Mouse (Mus musculus): ENCODE measurements around the gene Clip2. TPM values are rescaled to one million over a fixed set of nuclear protein-coding genes. Genes with fewer than 3 reads are reported as not detected.
A peak's percentile ranks its signal among the peaks of the same experiment; 100 is the strongest.

Gene Clip2
- polyA plus RNA-seq (2012; fragmentation: generic; extraction: Trizol): 14.2 TPM

- TF ChIP-seq REST (IDR thresholded peaks at IDR 0.05; ENCODE audit: insufficient read depth, insufficient read length): no peak
- TF ChIP-seq SRF (IDR thresholded peaks at IDR 0.05; ENCODE audit: control insufficient read depth, insufficient read length, low read depth): peak; percentile 31
- 0 out of 2 replicates have a peak, but pooled peaks have one; percentile 18 for TF ChIP-seq CEBPB (IDR thresholded peaks at IDR 0.05; ENCODE audit: insufficient read depth, poor library complexity, severe bottlenecking)
- TF ChIP-seq POLR2A (IDR thresholded peaks at IDR 0.05; ENCODE audit: insufficient read length, low read depth): peak; percentile 64
- Histone ChIP-seq H3K79me2 (ENCODE audit: control insufficient read depth, insufficient read depth) (peaks cover 34% of the 10 kb centered on the region), H3K27me3 (ENCODE audit: control insufficient read depth, insufficient read depth, insufficient read length) (no peaks in the 10 kb centered on the region), H3ac (ENCODE audit: control insufficient read depth, insufficient read length) (peak within 1 kb of the TSS; percentile 44), H3K4me2 (ENCODE audit: low read depth) (peak within 1 kb of the TSS; percentile 86), H3K36me3 (ENCODE audit: control insufficient read depth, insufficient read depth) (no peaks in the 10 kb centered on the region), H3K4me3 (peak within 1 kb of the TSS; percentile 56)
These were observed at the start of gene Clip2 for GRCm38 (mm10) chr5:134552110-134552972. TSS of gene Clip2 (minus strand) at chr5:134552434.

GRCm38 (mm10) chr5:134597711-134598110 lies 45.5 kb upstream of the Clip2 start:
- no peak overlapping the region for H3ac ChIP-seq (ENCODE audit: control insufficient read depth, insufficient read length)
- TF ChIP-seq POLR2AphosphoS2 (IDR thresholded peaks at IDR 0.05; ENCODE audit: insufficient read length, low read depth) (no peak), SRF (IDR thresholded peaks at IDR 0.05; ENCODE audit: control insufficient read depth, insufficient read length, low read depth) (no peak), MAX (IDR thresholded peaks at IDR 0.05; ENCODE audit: low read depth) (no peak), E2F4 (IDR thresholded peaks at IDR 0.05; ENCODE audit: insufficient read depth) (no peak), USF1 (IDR thresholded peaks at IDR 0.05; ENCODE audit: low read depth) (no peak), CEBPB (IDR thresholded peaks at IDR 0.05; ENCODE audit: insufficient read depth, poor library complexity, severe bottlenecking) (no peak), TCF12 (IDR thresholded peaks at IDR 0.05; ENCODE audit: insufficient read depth, poor library complexity, severe bottlenecking) (no peak), POLR2A (IDR thresholded peaks at IDR 0.05; ENCODE audit: insufficient read length, low read depth) (no peak), MYOD1 (IDR thresholded peaks at IDR 0.05; ENCODE audit: control insufficient read depth in 1 of 3, insufficient read length in 2 of 3, low read depth in 2 of 3) (no peak), REST (IDR thresholded peaks at IDR 0.05; ENCODE audit: insufficient read depth, insufficient read length) (no peak)
- no peak overlapping the region for H3K4me3 ChIP-seq
- peaks cover 3% of the 10 kb centered on the region for H3K36me3 ChIP-seq (ENCODE audit: control insufficient read depth, insufficient read depth)
- H3K79me2 ChIP-seq (ENCODE audit: control insufficient read depth, insufficient read depth): no peaks in the 10 kb centered on the region
- no peak overlapping the region for H3K4me2 ChIP-seq (ENCODE audit: low read depth)
- H3K27me3 ChIP-seq (ENCODE audit: control insufficient read depth, insufficient read depth, insufficient read length): no peaks in the 10 kb centered on the region

- H3K4me3 ChIP-seq: no peak overlapping the region
- no peaks in the 10 kb centered on the region for H3K27me3 ChIP-seq (ENCODE audit: control insufficient read depth, insufficient read depth, insufficient read length)
- no peak overlapping the region for H3K4me2 ChIP-seq (ENCODE audit: low read depth)
- H3ac ChIP-seq (ENCODE audit: control insufficient read depth, insufficient read length): no peak overlapping the region
- no peaks in the 10 kb centered on the region for H3K79me2 ChIP-seq (ENCODE audit: control insufficient read depth, insufficient read depth)
- peaks cover 7% of the 10 kb centered on the region for H3K36me3 ChIP-seq (ENCODE audit: control insufficient read depth, insufficient read depth)
- TF ChIP-seq E2F4 (IDR thresholded peaks at IDR 0.05; ENCODE audit: insufficient read depth): no peak
- no peak for TF ChIP-seq POLR2AphosphoS2 (IDR thresholded peaks at IDR 0.05; ENCODE audit: insufficient read length, low read depth)
- TF ChIP-seq CEBPB (IDR thresholded peaks at IDR 0.05; ENCODE audit: insufficient read depth, poor library complexity, severe bottlenecking): no peak
- TF ChIP-seq MYOG (IDR thresholded peaks at IDR 0.05; ENCODE audit: control insufficient read depth in 1 of 3, insufficient read depth in 1 of 3, insufficient read length in 2 of 3, low read depth in 2 of 3): no peak
- no peak for TF ChIP-seq TCF12 (IDR thresholded peaks at IDR 0.05; ENCODE audit: insufficient read depth, poor library complexity, severe bottlenecking)
- no peak for TF ChIP-seq USF1 (IDR thresholded peaks at IDR 0.05; ENCODE audit: low read depth)
- no peak for TF ChIP-seq REST (IDR thresholded peaks at IDR 0.05; ENCODE audit: insufficient read depth, insufficient read length)
- TF ChIP-seq TCF3 (IDR thresholded peaks at IDR 0.05; ENCODE audit: insufficient read length, low read depth): no peak
- no peak for TF ChIP-seq POLR2A (IDR thresholded peaks at IDR 0.05; ENCODE audit: insufficient read length, low read depth)
- no peak for TF ChIP-seq SRF (IDR thresholded peaks at IDR 0.05; ENCODE audit: control insufficient read depth, insufficient read length, low read depth)
- no peak for TF ChIP-seq MYOD1 (IDR thresholded peaks at IDR 0.05; ENCODE audit: control insufficient read depth in 1 of 3, insufficient read length in 2 of 3, low read depth in 2 of 3)
- TF ChIP-seq MAX (IDR thresholded peaks at IDR 0.05; ENCODE audit: low read depth): no peak
These were observed 40.9 kb upstream of the Clip2 start for GRCm38 (mm10) chr5:134593093-134593492.

- Histone ChIP-seq H3K27me3 (ENCODE audit: control insufficient read depth, insufficient read depth, insufficient read length) (no peaks in the 10 kb centered on the region), H3K79me2 (ENCODE audit: control insufficient read depth, insufficient read depth) (no peaks in the 10 kb centered on the region), H3ac (ENCODE audit: control insufficient read depth, insufficient read length) (no peak overlapping the region), H3K4me2 (ENCODE audit: low read depth) (no peak overlapping the region), H3K4me3 (no peak overlapping the region), H3K36me3 (ENCODE audit: control insufficient read depth, insufficient read depth) (peaks cover 7% of the 10 kb centered on the region)
- TF ChIP-seq TCF3 (IDR thresholded peaks at IDR 0.05; ENCODE audit: insufficient read length, low read depth): no peak
- TF ChIP-seq E2F4 (IDR thresholded peaks at IDR 0.05; ENCODE audit: insufficient read depth): no peak
- no peak for TF ChIP-seq USF1 (IDR thresholded peaks at IDR 0.05; ENCODE audit: low read depth)
- TF ChIP-seq MYOD1 (IDR thresholded peaks at IDR 0.05; ENCODE audit: control insufficient read depth in 1 of 3, insufficient read length in 2 of 3, low read depth in 2 of 3): no peak
- no peak for TF ChIP-seq POLR2AphosphoS2 (IDR thresholded peaks at IDR 0.05; ENCODE audit: insufficient read length, low read depth)
- TF ChIP-seq REST (IDR thresholded peaks at IDR 0.05; ENCODE audit: insufficient read depth, insufficient read length): no peak
- no peak for TF ChIP-seq CEBPB (IDR thresholded peaks at IDR 0.05; ENCODE audit: insufficient read depth, poor library complexity, severe bottlenecking)
- no peak for TF ChIP-seq SRF (IDR thresholded peaks at IDR 0.05; ENCODE audit: control insufficient read depth, insufficient read length, low read depth)
- TF ChIP-seq TCF12 (IDR thresholded peaks at IDR 0.05; ENCODE audit: insufficient read depth, poor library complexity, severe bottlenecking): no peak
- TF ChIP-seq POLR2A (IDR thresholded peaks at IDR 0.05; ENCODE audit: insufficient read length, low read depth): no peak
- TF ChIP-seq MYOG (IDR thresholded peaks at IDR 0.05; ENCODE audit: control insufficient read depth in 1 of 3, insufficient read depth in 1 of 3, insufficient read length in 2 of 3, low read depth in 2 of 3): no peak
- TF ChIP-seq MAX (IDR thresholded peaks at IDR 0.05; ENCODE audit: low read depth): no peak
These were observed 39.9 kb upstream of the Clip2 start for GRCm38 (mm10) chr5:134592026-134592581.
